Mouse (Mus musculus): Measurements from ENCODE around the gene Atp8b4. TPM values are rescaled to one million over a fixed set of nuclear protein-coding genes. Genes with fewer than 3 reads are reported as not detected.

The Atp8b4 gene
- polyA plus RNA-seq, 1 experiment from 2014 or later: 5.2 TPM

DNA sequence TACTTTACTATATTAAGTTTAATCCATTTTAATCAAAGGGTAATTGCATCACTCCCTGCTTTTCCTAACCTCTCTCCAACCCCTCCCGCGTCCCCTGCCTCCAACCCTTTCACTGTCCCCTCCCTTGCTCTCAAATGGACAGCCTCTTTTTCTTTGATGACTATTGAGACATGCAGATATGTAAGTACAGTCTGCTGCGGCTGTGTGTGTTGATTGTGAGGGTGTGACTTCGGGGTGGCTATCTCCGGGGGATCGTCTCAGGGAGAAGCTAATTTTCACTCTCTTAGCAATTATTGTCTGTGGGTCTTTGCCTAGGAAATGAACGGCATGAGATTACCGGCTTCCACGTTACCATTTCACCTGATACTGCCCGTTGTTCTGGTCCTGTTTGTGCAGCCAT is 21.0 kb upstream of the Atp8b4 start:
- ATAC-seq (no peak), DNase-seq (no peak)
- Histone ChIP-seq H3K4me3 (ENCODE audit: low read depth, low read length) (no peak overlapping the region), H3K27ac (ENCODE audit: low read depth) (no peak overlapping the region), H3K9ac (replicated peaks) (no peak overlapping the region), H3K36me3 (replicated peaks; ENCODE audit: insufficient read depth, low read length) (no peaks in the 10 kb centered on the region), H3K4me2 (ENCODE audit: low read depth, low read length) (no peak overlapping the region), H3K9me3 (ENCODE audit: low read length) (no peaks in the 10 kb centered on the region), H3K4me1 (ENCODE audit: insufficient read depth) (peaks cover 2% of the 10 kb centered on the region; the same call in 1 of the 2 replicates), H3K27me3 (ENCODE audit: insufficient read depth, low read length) (no peaks in the 10 kb centered on the region)
- no peak for TF ChIP-seq EP300 (IDR thresholded peaks at IDR 0.05; ENCODE audit: low read depth)
- no peak for TF ChIP-seq CTCF (IDR thresholded peaks at IDR 0.05; ENCODE audit: low read depth)
- 68% methylated on average over 10 of the region's 10 CpGs for WGBS (ENCODE audit: insufficient replicate concordance)

DNA sequence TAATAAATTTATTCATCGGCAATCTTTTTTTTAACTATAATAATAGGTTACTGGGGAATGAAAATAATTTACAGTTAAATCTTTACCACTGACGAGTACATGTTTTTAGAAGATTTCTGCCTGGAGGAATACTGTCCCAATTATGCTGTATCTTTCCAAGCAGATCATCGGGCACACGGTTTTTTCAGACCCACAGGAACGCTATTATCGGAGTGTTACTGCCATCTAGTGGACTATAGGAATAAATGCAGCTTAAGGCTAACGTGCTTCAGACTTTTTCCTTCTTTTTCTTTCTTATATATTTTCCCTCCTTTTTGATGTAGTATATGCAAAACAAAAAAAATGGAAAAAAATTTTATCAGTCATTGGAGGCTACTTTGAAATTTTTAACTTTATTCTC is 20.4 kb upstream of the Atp8b4 start:
- no peaks in the 10 kb centered on the region for H3K36me3 ChIP-seq (replicated peaks; ENCODE audit: insufficient read depth, low read length)
- H3K9ac ChIP-seq (replicated peaks): no peak overlapping the region
- peaks cover 2% of the 10 kb centered on the region; the same call in 1 of the 2 replicates for H3K4me1 ChIP-seq (ENCODE audit: insufficient read depth)
- no peaks in the 10 kb centered on the region for H3K9me3 ChIP-seq (ENCODE audit: low read length)
- no peak overlapping the region for H3K4me2 ChIP-seq (ENCODE audit: low read depth, low read length)
- DNase-seq: no peak
- WGBS (ENCODE audit: insufficient replicate concordance): 13% methylated on average over 7 of the region's 7 CpGs
- H3K27ac ChIP-seq (ENCODE audit: low read depth): no peak overlapping the region
- H3K4me3 ChIP-seq (ENCODE audit: low read depth, low read length): no peak overlapping the region
- 0 out of 2 replicates have a peak, but pooled peaks have one; percentile 41 for ATAC-seq
- no peaks in the 10 kb centered on the region for H3K27me3 ChIP-seq (ENCODE audit: insufficient read depth, low read length)
- TF ChIP-seq CTCF (IDR thresholded peaks at IDR 0.05; ENCODE audit: low read depth): peak; percentile 82
- no peak for TF ChIP-seq EP300 (IDR thresholded peaks at IDR 0.05; ENCODE audit: low read depth)

DNA sequence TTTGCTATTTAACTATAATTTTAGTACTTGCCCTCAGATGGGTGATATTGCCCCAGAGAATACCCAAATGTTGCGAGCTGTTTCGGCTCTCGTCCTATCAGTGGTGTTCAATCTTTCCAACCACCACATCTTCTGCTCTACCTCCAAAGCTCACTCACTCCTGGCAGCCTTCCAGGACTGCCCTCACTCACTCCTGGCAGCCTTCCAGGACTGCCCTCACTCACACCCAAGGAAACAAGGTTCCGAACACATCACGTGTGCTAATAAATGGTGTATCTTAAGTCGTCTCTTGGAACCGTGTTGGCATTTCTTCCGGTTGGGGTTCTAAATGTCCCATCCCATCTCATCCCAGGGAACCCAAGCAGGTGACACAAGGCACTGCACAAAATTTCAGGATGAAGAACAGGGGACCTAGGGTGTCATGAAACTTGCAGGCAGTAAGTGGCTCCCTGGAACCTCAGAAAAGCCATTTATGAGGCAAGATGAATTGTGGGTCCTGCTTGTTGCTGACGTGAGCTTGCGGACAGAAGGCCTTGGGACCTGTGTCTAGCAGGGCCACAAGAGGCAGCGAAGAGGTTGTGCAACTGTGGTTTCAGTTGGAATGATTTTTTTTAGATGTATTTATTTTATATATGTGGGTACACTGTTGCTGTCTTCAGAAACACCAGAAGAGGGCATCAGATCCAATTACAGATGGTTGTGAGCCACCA is 19.6 kb upstream of the Atp8b4 start:
- DNase-seq (no peak), ATAC-seq (no peak)
- Histone ChIP-seq H3K9ac (replicated peaks) (no peak overlapping the region), H3K36me3 (replicated peaks; ENCODE audit: insufficient read depth, low read length) (no peaks in the 10 kb centered on the region), H3K4me2 (ENCODE audit: low read depth, low read length) (no peak overlapping the region), H3K27ac (ENCODE audit: low read depth) (no peak overlapping the region), H3K27me3 (ENCODE audit: insufficient read depth, low read length) (no peaks in the 10 kb centered on the region), H3K9me3 (ENCODE audit: low read length) (no peaks in the 10 kb centered on the region), H3K4me1 (ENCODE audit: insufficient read depth) (peaks cover 2% of the 10 kb centered on the region; the same call in 1 of the 2 replicates), H3K4me3 (ENCODE audit: low read depth, low read length) (no peak overlapping the region)
- 64% methylated on average over 11 of the region's 11 CpGs for WGBS (ENCODE audit: insufficient replicate concordance)
- TF ChIP-seq EP300 (IDR thresholded peaks at IDR 0.05; ENCODE audit: low read depth) (no peak), CTCF (IDR thresholded peaks at IDR 0.05; ENCODE audit: low read depth) (0 out of 2 replicates have a peak, but pooled peaks have one; percentile 4)

DNA sequence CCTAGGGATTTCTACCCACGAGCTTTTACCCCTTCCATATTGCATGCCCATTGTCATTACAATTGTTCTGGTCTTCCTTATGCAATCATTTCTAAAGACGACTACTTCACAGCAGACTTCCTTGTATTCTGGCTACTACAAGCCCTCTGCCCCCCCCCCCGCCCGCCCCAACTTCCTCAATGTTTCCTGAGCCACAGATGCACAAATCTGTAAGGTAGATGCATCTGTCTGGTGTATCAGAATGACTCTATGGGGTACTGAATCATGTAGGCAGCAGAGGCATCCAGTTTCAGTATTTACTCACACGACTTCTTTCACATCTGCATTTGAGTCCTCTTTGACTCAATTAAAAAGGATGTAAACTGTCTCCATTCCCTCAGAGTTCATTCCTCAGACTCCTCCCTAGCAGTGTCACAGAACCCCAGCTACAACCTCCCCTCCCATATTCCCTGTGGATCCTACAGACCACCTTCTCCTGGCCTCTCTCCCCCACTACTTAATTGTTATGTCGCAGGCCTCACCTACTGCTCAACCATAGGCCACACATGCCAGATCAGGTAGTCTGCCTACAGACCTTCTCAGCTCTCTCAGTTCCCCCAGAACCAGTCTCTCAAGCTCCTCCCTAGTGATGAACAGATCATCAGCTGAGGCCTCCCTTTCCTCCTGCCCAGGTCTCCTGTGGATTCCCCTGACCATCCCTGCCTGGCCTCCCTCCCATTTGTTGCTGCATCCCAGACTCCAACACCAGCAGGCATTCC is 14.8 kb upstream of the Atp8b4 start:
- H3K36me3 ChIP-seq (replicated peaks; ENCODE audit: insufficient read depth, low read length): no peaks in the 10 kb centered on the region
- H3K27ac ChIP-seq (ENCODE audit: low read depth): no peak overlapping the region
- H3K9me3 ChIP-seq (ENCODE audit: low read length): no peaks in the 10 kb centered on the region
- 40% methylated on average over 6 of the region's 6 CpGs for WGBS (ENCODE audit: insufficient replicate concordance)
- no peak for TF ChIP-seq CTCF (IDR thresholded peaks at IDR 0.05; ENCODE audit: low read depth)
- TF ChIP-seq EP300 (IDR thresholded peaks at IDR 0.05; ENCODE audit: low read depth): no peak
- H3K27me3 ChIP-seq (ENCODE audit: insufficient read depth, low read length): no peaks in the 10 kb centered on the region
- no peak overlapping the region for H3K4me2 ChIP-seq (ENCODE audit: low read depth, low read length)
- ATAC-seq (no peak), DNase-seq (peak; percentile 42)
- H3K4me3 ChIP-seq (ENCODE audit: low read depth, low read length): no peak overlapping the region
- no peaks in the 10 kb centered on the region for H3K4me1 ChIP-seq (ENCODE audit: insufficient read depth)
- H3K9ac ChIP-seq (replicated peaks): no peak overlapping the region

DNA sequence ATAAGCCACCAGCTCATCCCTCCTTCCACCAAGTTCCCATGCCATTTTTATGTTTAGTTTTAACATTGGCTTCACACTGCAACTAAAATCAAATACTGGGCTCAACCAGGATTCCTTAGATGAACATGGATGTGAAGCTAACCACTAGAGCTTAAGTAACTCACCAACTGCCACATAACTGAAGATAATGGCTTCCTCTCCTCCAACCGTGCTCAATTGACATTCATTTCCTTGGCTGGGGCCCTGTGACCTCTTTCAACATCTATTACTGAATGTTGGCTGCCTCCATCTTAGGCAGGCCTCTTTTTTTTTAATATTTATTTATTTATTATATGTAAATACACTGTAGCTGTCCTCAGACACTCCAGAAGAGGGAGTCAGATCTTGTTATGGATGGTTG is 7.8 kb upstream of the Atp8b4 start:
- Histone ChIP-seq H3K4me2 (ENCODE audit: low read depth, low read length) (no peak overlapping the region), H3K9me3 (ENCODE audit: low read length) (no peaks in the 10 kb centered on the region), H3K36me3 (replicated peaks; ENCODE audit: insufficient read depth, low read length) (no peaks in the 10 kb centered on the region), H3K27me3 (ENCODE audit: insufficient read depth, low read length) (no peaks in the 10 kb centered on the region), H3K9ac (replicated peaks) (no peak overlapping the region), H3K4me1 (ENCODE audit: insufficient read depth) (no peaks in the 10 kb centered on the region), H3K27ac (ENCODE audit: low read depth) (no peak overlapping the region), H3K4me3 (ENCODE audit: low read depth, low read length) (no peak overlapping the region)
- no peak for DNase-seq
- ATAC-seq: no peak
- WGBS (ENCODE audit: insufficient replicate concordance): 19% methylated on average over 1 of the region's 1 CpGs
- TF ChIP-seq CTCF (IDR thresholded peaks at IDR 0.05; ENCODE audit: low read depth) (no peak), EP300 (IDR thresholded peaks at IDR 0.05; ENCODE audit: low read depth) (no peak)

DNA sequence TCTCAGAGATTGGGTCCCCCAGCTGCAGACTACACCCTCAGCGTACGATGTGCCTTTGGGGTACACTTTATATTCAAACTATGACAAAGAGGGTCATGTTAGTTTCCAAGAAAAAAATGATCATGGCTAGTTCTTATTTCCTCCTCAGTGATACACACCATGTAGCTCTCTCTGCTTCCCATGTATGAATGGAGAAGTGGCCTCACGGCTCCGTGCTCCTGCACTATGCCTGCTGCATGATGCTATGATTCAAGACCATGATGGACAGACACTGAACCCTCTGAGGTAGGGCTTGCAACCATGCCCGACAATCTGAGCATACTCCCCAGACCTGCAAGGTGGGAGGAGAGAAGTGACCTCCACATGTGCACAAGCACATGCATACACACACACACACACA is 7.0 kb upstream of the Atp8b4 start:
- DNase-seq (no peak), ATAC-seq (no peak)
- no peak overlapping the region for H3K27ac ChIP-seq (ENCODE audit: low read depth)
- no peak overlapping the region for H3K4me3 ChIP-seq (ENCODE audit: low read depth, low read length)
- H3K9me3 ChIP-seq (ENCODE audit: low read length): no peaks in the 10 kb centered on the region
- TF ChIP-seq EP300 (IDR thresholded peaks at IDR 0.05; ENCODE audit: low read depth): no peak
- no peak for TF ChIP-seq CTCF (IDR thresholded peaks at IDR 0.05; ENCODE audit: low read depth)
- no peak overlapping the region for H3K4me2 ChIP-seq (ENCODE audit: low read depth, low read length)
- WGBS (ENCODE audit: insufficient replicate concordance): 74% methylated on average over 5 of the region's 5 CpGs
- no peaks in the 10 kb centered on the region for H3K36me3 ChIP-seq (replicated peaks; ENCODE audit: insufficient read depth, low read length)
- H3K4me1 ChIP-seq (ENCODE audit: insufficient read depth): no peaks in the 10 kb centered on the region
- H3K9ac ChIP-seq (replicated peaks): no peak overlapping the region
- H3K27me3 ChIP-seq (ENCODE audit: insufficient read depth, low read length): no peaks in the 10 kb centered on the region

All from liver, postnatal 0 days (tissue).